Mouse (Mus musculus) fat pad, adult 2 months (tissue): ENCODE data around the gene Gm21764.
"Not testable (repeated sequence)": the region's sequence is repeated elsewhere in the genome, so short reads cannot be mapped to it uniquely, and the experiment has no call there.

Experiments used
- DNase-seq: peaks from one replicate; pipeline ENCODE4 v3.0.0-alpha.2; 2011; ENCODE audit warnings: low read depth, low spot score; ENCODE audit errors: extremely low read depth

The Gm21764 gene

DNA sequence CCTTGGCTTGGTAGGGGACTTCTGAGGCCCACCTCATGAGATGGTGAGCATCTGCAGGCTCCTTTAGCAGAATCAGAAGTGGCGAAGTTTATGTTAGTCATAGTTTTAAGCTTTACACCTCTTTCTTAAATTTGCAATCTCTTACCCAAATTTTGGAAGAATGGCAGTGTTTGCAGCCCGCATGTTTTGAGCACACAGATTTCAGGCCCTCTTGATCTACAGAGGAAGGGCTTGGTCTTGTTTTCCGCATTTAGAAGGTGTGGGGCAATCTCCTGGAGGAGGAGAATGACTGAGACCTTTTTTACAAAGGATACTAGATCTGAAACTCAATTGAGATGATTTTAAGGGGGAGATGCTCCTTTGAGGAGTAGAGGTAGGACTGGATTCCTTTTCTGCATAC, at the start of gene Gm21764:
Gm21764 (minus strand) TSS at position 101 of the 400 bp plus-strand sequence.
- not testable (repeated sequence) for DNase-seq

GRCm38 (mm10) chrY:18088816-18089215, 27.2 kb upstream of the Gm21764 start, which contains the start of gene Ssty1:
Gene Ssty1 (plus strand): TSS chrY:18089116.
- DNase-seq: not testable (repeated sequence)
